Mouse (Mus musculus) CH12.LX (cell line): ENCODE measurements at regions not wholly inside any gene's neighbourhood (a gene's known extent, or its start where the extent isn't known, plus 50 kb on each side); places are given as distances from the start of the nearest gene placed in this dataset.

Source experiments
- CHD2 ChIP-seq: IDR thresholded peaks from 2 replicates; pipeline ENCODE4 v1.6.1; 2011; ENCODE audit warnings: low read length, improper control_type of control experiment
- CTCF ChIP-seq, 2 experiments: IDR thresholded peaks in 1 of 2; conservative IDR thresholded peaks in 1 of 2; 2 replicates each; pipeline ENCODE4 v1.5.1; 2011 to 2012; ENCODE audit warnings: low read depth in 2 of 2, low read length in 2 of 2, improper control_type of control experiment in 1 of 2, inconsistent platforms in 1 of 2, mild to moderate bottlenecking in 1 of 2, moderate library complexity in 1 of 2
- EP300 ChIP-seq: IDR thresholded peaks from 2 replicates; pipeline ENCODE4 v1.6.1; 2011; ENCODE audit warnings: low read length, improper control_type of control experiment
- POLR2A ChIP-seq: IDR thresholded peaks from 2 replicates; pipeline ENCODE4 v1.6.1; 2011; ENCODE audit warnings: low read depth, mild to moderate bottlenecking, improper control_type of control experiment, low read length
- USF2 ChIP-seq: conservative IDR thresholded peaks from 2 replicates; pipeline ENCODE4 v1.6.1; 2011; ENCODE audit warnings: low read depth, low read length, improper control_type of control experiment

GRCm38 (mm10) chr7:122844831-122845230, 120.7 kb upstream of the Rbbp6 start:
- no peak for TF ChIP-seq CTCF (conservative IDR thresholded peaks at IDR 0.05 in 1 of 2, IDR thresholded peaks at IDR 0.05 in 1 of 2; ENCODE audit: low read depth in 2 of 2, low read length in 2 of 2)
- no peak for TF ChIP-seq POLR2A
- TF ChIP-seq EP300: no peak
- TF ChIP-seq USF2: no peak
- TF ChIP-seq CHD2: no peak
